Mouse (Mus musculus): ENCODE results near the gene Pef1.

The Pef1 gene

DNA sequence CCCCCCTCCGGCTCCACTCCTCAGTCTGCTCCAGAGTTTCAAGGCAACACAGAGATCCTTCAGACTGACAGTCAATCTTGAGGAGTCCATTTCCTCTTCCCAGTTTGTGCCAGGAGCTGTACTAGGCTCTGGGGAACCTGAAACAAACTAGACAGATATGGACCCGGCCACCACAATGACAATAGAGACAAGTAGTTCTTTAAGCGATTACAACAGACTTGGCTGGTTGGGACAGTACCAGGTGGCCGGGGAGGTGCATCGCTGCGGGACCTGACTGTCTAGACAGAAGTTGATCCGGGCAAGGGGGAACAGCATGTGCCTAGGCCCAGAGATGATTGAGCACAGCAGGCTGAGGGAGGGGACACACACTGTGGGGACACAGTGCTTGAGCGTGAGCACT is 1.2 kb upstream of the Pef1 start:
- DNase-seq, result no peak

DNA sequence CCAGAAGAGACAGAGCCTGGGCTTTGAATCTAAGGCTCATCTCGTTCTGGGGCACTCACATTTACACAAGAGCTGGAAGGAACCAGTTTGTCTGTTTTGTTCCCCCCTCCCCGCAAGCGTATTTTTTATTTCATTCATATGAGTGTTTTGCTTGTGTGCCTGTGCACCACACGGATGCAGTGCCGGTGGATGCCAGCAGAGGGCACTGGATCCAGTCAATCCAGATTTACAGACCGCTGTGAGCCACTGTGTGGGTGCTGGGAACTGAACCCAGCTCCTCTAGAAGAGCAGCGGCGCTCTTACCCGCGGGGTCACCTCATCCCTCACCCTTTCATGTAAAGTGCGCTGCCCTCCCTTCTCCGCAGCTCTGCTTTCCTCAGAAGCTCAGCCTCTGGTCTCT is 1.3 kb downstream of the Pef1 start:
- DNase-seq, result no peak

DNA sequence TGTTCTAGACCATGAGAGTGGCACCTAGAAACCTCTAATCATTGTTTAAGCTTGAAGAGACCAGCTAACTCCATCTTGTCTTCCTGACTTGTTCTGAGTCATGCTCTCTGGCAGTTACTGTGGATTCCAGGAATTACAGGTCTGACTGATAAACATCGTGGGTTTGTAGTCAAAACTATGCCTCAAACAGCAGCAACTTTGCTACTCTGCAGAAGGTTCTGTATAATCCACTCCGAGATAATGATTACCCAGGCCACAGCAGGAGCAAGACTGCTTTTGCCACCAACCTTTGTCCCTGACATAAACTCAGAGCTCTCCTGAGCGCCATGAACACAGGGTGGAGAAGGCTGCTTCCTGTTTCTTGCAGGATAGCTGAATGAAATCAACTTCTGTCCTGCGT is 2.2 kb downstream of the Pef1 start:
- DNase-seq, result no peak

DNA sequence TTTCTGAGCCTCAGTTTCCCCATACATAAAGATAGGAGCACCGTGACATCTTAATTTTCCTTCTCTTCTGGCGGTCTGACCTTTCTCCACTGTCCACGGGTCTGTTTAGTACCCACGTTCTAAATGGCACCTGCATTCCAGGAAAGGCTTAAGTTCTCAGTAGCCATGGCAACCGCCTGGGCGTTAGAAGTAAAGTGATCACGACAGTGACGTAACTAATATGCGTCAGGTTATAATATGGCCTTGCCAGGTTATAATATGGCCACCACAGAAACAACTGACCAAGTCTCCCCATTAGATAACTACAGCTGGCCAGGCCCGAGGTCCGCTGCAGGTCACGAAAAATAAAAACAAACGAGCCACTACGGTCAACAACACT is 4.7 kb downstream of the Pef1 start:
- no peak for DNase-seq

DNA sequence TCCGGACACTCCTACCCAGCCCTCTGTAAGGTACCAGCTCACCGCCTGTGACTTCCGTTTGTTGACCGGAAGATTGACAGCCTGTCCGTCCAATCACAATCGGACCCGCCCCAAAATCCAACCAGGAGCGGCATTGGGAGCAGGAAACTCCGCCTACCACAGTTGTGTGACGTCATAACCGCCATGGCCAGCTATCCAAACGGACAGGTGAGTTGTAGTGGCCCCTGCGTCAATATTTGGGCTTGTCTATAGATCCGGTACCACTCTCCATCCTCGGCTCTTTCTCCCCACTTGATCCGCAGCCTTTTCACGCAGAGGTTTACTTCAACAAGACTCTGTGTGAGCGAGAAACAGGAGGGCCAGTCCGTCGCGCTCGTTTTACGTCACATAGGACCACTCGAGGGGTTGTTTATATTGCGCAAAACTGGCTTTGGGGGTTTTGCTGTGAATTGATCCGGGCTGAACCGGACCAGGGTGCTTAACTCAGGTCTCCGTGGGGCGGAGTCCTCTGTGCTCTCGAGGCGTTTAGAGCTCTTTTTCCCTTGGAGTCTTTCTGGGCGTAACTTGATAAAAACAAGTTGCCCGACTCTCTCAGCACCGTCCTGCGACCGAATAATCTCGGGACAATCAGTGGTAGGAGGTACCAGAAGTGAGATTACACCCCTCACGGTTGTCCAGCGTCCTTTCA is 5.2 kb downstream of the Pef1 start:
- peak; percentile 100 for DNase-seq

DNA sequence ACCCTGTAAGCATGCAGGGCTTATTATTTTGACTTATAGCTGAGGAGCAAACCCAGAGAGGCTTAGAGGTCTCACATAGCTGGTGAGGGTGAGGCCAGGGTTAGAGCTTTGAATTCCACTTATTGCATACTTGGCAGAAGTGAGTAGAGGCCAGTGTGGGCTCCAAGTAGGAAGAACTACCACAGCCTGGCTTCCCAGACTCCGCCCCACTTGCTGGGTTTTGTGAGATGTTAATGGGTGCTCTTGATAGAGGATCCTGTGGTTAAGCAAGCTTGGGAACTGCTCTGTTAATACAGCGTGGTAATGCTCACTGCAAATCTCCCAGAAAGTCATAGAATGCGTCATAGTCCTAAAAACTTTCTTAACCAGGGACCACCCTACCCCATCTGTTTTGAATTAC is 6.6 kb downstream of the Pef1 start:
- no peak for DNase-seq

DNA sequence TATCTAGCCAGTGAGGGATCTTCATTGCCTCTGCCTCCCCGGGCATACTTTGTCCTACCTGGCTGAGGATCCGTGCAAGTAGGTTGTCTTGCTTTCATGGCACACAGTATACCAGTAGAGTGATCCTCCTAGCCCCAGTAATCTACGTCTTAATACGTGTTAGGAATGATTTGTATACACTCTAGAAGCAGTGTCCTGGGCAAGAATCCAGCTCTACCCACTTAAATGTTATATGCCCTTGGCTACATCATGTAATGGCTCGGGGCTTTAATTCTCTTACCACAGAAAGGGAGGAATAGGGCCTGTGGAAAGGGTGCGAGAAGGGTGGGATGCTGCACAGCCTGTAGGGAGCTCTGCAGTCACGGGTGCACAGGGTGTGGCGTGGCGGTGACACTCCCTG is 7.3 kb downstream of the Pef1 start:
- no peak for DNase-seq

DNA sequence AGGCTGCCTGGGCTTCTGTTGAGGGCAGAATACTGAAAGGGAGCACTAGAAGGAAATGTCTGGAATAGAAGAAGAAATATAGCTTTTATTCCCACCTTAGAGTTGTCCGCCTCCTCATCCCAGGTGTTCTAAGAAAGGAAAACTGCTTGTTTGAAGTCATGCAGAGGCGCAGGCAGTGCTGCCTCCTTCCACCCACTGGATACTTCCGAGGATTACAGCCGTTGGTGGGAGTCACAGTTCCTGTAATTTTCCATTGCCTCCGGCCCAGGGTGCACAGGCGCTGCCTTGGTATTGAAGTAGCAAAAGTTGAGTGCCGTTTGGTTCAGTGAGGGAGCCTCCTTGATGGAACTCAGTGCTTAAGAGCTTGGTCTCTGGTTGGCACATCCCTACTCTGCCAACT is 7.7 kb downstream of the Pef1 start:
- no peak for DNase-seq

DNA sequence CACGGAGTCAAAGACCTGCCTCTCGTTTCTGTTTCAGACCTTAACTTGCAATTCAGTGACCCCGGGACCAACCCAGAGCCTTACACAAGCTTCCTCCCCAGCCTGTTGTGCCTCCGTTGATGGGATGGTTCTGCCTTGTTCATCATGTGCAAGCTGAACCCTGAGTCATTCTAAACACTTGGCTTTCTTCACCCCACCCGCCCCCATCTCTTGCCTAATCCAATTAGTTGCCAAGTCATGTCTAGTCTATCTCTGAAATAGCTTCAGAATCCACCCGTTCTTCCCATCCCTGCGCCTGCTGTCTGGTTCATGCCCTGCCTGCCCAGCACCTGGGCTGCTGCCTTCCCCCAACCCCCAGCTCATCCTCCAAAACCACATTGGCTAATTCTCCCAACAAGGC is 9.9 kb downstream of the Pef1 start:
- DNase-seq, result peak; percentile 96

DNA sequence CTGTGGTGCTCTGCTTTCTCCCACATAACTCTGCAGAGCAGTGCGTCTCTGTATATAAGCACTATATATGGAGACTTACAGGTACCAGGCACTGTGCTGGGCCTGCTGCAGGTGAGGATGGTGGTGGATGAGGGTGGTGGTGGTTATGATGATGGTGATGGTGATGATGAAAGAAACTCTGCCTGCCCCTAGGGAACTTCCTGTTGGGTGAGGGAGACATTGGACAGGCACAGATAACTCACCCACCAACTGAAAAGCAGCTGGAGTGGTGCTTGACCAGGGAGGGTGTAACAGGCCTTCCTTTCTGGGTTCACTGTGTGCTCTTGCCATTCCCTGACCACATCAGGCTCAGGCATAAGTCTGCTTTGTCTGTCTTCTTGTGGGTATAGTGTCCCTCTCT is 10.4 kb downstream of the Pef1 start:
- DNase-seq, result no peak

DNA sequence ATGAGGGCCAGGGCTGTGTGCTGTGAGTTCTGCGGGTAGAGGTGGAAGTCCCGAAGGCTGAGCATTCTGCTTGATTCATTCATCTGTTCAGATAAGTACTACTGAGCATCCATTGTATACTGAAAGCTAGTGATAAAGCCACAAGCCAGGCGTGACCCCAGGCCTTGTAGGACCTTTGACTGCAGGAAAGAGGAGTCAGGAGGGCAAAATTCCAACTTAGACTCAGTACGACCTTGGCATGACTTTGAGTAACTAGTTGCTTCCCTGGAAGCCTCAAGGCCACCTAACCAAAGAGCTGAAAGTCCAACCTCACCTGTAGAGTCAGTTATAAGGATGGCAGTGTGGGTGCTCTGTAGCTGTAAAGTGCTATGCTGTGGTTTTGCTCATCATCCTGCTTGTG is 18.4 kb downstream of the Pef1 start:
- DNase-seq, result no peak

DNA sequence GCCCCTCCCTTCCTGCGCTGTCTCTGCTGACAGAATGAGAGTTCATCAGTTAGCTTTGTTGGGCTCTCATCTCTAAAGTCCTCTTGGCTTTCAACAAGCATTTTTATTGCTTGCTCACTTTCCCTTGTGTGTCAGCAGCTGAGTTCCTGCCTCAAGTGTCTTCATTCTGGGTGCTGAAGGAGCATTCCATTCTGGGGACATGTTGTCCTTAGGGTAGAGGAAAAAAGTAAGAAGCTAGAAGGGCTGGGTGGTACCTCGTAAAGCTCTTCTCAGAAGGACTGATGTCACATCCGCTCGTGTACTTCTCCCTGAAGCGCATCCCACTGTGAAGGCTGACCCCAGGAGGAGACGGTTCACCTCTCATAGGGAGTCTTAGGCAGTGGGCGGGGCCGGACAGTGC is 19.2 kb downstream of the Pef1 start:
- DNase-seq, result no peak

DNA sequence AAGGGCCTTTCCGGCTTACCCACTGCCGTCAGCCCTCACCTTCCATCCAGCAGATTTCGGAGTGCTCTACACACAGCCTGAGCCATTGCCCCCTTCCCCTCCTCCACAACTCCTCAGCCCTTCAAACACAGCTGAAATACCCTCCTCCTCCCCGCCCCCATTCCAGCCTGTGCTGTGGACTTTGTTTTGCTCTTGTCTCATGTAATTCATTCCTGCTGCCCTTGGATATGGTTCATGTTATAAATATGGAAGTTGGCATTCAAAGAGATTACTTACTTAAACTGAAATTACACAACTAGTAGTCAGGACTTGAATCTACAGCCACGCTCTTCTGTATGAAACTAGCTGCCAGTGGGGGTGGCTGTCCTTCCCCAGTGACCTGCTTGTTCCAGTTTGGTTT is 20.7 kb downstream of the Pef1 start:
- DNase-seq, result no peak

DNA sequence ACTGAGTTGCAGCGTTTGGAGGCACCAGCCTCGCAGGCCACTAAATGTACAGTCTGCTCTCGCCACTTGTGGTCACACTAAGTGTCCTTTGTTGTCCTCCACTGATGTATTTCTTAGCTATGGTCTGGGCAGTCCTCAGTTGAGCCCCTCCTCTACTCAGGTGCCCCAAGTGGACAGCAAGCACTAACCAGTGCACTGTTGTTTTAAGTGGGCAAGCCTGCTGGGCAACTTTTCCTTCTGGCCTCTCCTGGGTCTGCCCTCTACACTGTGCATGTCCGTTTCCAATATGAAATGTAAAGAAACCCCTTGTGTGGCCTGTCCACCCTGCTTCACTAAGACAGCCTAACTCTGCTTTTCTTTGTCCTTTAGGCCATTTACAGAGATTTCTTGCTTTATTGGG is 21.8 kb downstream of the Pef1 start:
- no peak for DNase-seq

DNA sequence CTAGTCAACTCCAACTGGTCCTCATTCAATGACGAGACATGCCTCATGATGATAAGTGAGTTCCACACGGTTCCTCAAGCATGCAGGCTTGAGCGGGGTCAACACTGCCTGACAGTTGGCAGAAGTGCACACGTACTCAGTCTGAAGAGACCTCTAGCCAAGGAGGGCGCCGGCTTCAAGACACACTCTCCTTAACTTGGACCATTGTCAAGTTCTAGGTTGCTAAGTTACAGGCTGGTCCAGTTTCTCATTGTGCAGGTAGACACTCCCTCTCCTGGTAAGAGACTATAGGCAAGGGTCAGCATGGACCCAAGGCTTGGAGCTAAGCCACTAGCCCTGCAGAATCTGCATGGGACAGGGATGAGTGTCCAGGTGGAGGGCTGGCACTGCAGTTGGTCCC is 22.8 kb downstream of the Pef1 start:
- DNase-seq, result no peak

DNA sequence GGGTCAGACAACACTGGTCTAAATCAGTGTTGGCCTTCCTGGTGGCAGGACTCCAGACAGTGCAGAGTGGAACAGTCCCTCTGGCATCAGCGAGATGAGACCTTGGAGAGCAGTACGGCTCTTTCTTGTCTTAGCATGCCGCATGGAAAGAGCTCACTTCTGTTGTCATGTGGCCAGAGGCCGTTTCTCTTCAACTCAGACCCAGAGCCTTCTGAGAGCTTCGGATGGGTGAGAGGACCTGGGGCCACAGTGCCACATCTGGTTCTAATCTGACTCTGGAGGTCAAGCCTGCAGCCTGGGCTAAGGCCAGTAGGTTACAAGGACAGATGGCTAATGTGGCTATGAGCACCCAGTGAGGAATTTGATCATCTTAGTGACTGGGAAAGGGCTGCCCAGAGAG is 23.6 kb downstream of the Pef1 start:
- DNase-seq, result no peak

DNA sequence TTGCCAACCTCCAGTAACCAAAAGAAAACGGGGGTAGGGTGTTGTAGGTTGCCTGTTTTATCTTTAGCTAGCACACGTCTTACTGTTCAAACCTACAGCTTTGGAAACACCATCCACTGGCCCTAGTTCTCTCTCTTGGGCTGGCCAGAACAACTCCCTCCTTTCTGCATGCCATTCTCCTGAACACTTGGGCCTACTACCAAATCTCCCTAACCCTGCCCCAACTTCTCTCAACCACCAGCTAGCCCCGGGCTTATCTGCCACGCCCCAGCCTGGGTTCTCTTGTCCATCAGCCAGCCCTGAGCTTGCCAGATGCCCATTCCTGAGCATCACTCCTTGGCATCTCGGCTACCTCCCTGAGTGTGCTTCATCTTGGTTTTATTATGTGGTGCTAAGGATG is 26.5 kb downstream of the Pef1 start:
- DNase-seq, result no peak

DNA sequence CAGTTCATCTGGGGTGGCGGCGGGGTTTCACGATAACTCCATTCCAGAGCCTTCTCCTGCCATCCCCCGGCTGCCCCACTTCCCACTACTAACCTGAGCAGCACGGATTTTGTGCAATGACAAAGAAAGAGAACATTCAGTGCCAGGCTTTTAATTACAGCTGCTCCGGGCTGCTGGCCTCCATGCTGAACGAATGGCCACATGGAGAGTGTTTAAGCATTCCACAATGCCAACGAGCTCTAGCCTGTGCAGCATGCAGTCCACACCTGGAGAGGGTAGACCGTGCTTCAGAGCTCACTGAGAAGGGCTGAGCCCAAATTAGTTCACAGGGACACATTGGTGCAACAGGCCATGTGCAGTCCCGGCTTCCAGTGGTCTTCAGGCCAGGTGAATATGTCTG is 27.7 kb downstream of the Pef1 start:
- no peak for DNase-seq

DNA sequence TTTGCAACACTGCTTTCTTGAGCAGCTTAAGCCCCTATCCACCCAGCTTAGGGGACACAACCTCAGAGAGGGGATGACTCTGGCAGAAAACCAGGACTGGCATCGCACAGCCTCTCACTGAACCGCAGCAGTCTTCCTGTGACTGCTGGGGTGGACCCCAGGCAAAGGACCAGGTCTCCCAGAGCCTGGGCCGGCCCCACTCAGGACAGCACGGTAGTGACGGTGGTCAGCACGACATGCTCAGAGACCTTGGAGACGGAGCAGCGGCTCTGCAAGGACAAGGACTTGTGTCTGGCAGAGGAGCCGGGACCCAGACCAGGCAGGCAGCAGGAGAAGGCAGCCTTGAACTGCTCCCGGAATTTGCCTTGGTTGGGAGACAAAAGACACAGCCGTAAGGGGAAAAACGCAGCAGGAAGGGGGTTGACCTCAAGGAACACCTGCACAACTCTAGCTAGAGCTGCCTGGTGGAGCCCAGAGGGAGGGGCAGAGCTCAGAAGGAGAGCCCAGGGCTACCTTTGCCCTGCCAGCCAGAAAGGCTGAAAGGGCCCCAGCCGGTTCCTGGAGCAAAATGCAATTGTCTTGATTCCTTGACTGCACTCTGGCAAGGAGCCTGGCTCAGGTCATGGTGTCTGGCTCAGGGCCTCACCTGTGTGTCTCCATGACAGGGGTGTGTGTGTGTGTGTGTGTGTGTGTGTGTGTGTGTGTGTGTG is 28.4 kb downstream of the Pef1 start:
- no peak for DNase-seq

DNA sequence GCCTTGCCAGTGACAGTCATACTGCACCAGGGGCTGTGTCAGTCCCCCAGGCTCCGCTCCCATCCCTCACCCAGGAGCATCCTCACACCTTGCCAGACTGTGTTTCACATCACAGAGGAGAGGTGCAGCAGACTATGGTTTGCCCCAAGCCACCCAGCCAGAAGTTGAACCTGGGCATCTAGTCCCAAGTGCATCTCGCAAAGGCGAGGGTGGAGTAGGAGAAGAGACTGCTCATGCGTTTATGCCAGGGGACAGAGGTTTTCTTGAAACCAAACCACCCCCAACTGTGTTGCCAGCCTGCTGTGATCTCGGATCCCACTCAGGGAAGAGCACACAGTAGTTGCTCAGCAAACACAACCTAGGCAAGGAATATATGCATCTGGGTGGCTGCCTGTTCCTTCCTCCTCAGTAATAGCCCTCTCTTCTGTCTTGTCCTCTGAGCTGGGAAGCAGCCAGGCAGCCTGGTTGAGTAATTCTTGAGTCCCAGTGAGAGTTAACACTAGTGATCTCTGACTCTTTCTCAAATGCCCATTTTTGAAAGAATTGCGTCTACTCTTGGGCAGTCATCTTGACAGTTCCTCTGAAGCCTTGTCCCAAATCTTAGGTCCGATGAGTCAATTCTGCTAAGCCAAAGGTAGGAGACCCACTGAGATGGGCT is 29.2 kb downstream of the Pef1 start:
- DNase-seq, result no peak

DNA sequence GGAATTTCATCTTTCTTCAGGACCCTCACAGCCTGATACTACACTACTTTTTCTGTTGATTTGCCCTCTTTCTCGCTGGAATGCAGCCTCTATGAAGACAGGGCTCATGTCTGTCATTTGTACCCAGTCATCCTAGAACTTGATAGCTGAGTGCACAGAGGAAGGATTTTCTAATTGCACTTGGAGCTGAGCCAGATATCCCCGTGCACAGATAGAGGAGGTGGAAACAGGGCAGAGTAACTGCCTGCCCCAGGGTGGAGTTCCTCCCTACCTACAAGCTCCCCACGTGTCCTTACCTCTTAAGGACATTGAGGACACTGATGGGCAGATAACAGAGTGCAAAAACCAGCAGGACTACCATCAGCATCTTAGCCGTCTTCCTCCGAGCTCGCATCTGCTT is 31.0 kb downstream of the Pef1 start:
- no peak for DNase-seq

DNA sequence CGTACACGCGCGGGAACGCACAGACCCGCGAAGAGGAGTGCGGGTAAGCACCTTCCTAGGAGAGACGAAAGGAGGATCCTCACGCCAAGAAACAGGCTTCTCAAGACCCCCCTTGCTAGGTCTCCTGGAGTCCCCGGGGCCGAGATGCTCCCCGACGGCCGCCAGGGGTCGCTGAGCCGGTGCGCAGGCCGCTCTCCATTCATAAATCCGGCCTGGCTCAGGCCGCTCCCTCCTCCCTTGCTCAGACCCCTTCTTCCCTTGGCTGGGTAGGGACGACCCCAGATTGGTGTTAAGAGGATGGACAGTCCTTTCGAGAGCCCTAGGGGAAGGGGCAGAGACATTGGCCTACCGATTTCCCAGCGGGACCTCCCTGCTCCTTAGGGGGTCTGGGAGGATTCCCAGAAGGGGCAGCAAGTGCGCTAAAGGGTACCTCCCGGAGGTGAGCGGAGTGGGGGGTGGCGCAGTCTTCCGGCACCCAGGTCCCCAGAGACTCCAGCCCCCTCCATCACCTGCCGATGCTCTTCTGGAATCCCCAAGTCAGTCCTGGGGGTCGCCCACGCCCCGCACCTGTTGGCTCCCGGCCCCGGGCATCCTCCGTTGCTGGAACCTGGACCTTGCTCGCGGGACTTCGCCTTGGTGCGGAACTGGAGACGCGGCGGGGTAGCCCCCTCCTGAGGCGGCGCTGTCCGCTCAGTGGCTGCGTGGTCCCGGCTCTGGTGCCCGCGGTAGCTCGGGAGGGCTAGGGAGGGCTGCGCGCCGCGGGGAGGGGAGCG is 36.3 kb downstream of the Pef1 start:
- peak; percentile 95 for DNase-seq

DNA sequence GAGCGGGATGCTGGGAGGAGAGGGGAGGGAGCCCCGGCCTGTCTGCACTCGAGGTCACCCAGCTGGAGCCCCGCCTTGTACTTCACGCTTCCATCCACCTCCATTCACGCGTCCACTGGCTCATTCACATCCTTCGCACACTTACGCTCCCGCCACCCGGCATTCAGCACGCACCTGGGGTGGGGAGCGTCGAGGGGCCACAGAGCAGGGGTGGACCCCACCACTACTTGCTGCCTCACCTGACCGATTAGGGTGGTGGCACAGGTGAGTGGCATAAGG is 36.8 kb downstream of the Pef1 start, which contains the start of gene Hcrtr1:
TSS of gene Hcrtr1 (minus strand) at position 146 of the 279 bp plus-strand sequence.
- DNase-seq, result peak; percentile 91

DNA sequence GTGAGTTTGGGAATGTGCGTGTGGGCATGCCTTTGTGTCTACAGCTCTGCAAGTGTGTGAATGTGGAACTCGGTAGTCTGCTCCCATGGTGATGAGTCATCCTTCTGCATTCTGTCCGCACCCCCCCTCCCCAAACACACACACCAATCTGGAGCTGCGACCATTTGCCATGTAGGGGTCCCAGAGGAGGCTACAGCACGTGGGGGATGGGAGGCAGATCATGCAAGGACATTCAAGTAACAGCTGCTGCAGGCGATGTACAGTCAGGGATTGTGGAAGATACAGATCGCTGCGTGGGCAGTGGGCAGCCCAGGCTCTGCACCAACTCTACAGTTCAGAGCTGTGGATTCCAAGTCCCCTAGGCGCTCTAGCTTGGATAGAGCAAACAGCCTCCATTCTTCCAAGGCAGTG is 38.6 kb downstream of the Pef1 start:
- DNase-seq, result no peak
